Mouse (Mus musculus): ENCODE measurements around the gene Eif3k.

Gene Eif3k

DNA sequence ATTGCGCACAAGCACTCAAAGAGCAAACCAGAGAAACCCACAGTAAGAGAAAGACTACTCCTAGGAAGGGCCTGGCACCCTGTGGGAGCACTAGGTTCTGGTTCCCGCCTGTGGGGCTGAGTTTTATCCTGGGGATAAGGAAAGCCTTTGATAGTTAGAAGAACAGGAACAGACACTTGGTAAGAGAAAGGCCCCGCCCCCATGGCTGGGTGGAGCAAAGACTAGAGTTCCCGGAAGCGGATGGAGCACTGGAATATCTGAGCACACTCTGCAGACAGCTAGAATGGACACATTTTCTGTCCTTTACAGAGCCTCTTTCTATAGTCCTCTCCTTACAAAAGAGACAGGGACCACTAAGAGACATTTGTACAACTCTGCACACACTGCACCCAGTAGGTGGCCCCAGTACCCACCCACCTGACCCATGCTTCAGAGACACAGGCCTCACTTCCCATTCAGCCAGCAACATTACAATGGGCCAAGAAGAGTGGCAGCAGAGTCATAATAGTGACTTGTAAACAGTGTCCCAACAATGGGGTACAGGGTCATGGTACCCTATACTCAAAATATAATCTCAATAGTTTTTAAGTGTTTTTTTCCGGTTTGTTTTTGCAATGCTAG lies 49.1 kb downstream of the Eif3k start:
- DNase-seq = no peak

DNA sequence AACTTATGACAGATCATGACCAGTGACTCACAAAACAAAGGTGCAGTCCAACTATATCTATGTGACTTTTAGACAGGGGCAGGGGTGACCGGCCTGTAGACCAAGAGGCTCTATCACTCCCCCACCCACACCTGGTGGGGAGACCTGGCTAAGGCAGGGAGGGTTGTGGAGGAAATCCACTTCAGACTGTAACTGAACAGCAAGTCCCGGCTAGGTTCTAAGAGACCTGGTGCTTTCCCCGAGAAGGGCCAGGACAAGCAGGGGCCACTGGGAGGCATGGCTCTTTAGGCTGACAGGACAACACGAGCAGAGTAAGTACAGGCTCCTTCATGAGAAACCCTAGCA lies 50.0 kb downstream of the Eif3k start:
- DNase-seq = no peak

DNA sequence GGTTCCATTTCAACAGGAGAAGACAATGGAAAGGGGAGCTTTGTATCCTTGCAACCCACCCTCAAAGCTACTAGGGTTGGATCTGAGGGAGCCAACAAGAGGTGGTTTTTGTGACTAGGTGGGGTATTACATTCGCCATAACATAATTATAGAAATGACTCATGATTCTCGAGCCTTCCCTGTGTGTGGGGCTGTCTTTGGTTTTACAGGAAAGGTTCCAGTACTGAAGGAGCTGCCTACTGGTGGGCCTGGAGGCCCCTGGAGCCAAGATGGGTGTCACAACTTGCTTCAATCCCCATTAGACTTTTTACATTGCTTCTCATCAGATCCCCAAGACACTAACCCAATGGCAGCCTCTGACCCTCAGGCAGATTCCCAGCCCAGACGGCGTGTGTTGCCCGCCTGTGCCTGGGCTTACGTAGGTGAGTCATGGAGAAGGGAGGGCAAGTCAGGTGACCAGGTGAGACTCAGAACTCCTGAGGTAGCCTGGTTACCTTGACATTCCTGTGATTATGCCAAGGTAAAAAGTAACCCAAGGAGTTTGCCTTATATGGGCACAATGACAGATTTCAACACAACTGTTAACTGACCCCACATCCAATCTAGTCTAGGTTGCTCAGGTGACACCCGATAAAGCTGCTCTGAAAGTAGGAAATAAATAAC lies 50.5 kb downstream of the Eif3k start:
- DNase-seq = no peak

DNA sequence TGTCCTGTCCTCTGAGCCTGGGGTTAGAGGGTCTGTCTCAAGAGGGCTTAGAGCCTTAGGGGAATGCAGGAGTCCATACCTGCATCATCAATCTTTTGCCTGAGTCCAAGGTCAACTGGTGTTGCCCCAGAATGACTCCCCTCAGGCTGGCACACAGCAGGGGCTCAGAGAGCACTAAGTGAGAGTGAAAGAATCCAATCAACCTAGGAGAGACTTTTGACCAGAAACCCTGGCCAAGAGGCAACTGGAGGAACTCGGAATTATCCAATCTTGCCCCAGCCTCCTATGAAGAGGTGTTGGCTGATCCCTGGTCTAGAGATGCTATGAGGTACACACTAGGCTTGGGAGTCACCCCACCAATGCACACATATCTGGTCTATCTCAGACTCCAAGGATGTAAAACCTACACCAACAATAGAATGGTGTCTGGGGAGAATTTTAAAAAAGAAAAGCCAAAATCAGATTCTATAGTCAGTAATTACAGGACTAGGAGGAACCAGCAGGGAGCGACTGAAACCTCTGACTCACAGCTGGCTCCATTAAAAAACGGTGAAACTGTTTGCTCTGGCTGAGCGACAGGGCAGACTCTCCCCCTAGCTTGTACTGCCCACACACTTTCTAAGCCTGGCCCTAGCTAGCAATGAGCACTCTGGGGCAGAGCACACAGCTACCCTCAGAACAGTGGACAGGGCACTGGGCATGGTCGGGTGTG lies 51.2 kb downstream of the Eif3k start:
- no peak for DNase-seq

DNA sequence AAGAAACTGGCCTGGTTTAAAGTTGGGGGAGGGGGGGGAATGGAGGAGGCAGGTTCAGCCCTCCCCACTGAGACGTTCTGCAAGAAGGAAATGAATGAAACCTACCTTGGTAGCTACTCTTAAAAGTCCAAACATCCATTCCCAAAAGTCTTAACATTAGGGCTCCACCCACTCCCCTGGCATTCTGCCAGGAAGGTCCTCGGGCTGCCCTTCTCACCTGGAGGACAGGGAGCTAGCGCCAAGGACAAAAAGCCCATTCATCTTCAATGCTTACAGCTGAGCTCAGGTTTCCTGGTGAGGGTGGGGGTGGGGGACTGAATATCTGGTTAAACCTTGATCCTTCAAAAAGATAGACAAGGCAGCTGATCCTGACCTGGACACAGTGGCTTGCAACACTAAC lies 52.3 kb downstream of the Eif3k start:
- no peak for DNase-seq

DNA sequence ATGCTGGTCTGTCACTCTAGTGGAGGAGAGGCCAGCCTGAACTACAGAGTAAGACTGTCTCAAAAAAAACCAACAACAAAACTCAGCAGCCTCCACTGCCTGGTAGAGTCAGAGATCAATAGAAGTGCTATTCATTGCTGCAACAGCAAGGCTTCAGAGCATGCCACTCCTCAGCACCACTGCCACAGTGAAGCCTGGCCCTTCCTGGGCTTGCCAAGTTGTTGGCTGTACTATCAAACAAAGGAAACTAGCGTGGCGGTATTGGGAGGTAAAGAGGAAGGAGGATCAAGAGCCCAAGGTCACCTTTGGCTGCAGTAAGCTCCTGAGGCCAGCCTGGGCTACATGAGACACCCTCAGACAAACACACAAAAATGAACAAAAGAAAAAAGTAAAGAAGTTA lies 55.5 kb downstream of the Eif3k start:
- no peak for DNase-seq

DNA sequence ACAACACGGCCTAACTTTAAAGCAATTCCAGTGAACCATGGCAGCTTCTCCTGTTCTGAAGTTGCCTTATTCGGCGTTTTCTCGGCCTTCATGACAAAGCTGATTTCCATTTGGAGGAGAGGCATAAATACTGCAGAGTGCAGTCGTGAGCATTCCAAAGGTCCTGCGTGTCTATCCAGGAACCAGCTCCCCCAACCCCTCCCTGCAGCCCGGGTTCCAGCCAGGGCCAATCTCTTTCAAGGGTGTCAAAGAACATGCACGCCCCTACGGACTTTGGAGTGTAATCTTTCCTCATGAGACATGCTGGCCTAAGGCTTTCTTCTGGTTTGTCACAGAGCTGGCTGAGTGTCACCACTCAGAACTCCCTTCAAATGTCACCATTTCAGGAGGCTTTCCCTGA lies 56.3 kb downstream of the Eif3k start:
- no peak for DNase-seq

DNA sequence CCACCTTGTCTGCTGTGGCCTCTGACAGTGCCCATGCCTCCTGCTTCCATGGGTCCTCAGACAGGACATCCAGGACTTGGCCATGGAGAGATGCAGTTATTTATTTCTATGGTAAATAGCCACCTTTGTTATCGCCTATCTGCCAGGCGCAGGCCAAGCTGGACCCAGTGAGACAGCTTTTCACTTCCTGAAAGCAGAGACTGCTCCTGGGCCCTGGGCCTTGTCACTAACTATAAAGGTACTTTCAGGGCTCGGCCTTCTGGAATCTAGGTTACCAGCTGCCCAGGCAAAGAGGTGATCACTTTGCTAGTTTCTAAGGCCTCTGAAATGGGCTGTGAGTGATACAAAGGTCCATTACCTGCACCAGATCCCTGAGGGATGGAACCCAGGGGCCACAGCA lies 56.9 kb downstream of the Eif3k start:
- no peak for DNase-seq

DNA sequence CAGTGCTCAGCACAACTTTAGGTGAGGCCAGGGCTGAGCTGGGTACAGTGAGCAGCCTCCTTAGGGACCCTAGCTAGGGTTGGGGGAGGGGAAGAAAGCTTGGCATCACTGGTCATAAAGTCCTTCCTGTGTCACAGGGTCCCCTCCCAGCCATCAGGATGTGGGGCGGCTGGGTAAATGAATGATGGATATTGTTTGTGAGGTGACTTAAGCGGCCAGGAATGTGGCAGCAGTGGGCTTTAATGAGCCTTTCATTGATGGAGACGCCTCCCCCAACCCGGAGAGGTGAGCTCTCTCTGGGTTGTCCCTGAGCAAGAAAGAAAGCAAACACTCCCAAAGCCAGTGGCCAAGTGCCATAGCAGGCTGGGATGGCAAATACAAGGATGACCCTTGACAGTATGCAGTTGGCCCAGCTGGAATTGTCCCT lies 57.8 kb downstream of the Eif3k start:
- no peak for DNase-seq

DNA sequence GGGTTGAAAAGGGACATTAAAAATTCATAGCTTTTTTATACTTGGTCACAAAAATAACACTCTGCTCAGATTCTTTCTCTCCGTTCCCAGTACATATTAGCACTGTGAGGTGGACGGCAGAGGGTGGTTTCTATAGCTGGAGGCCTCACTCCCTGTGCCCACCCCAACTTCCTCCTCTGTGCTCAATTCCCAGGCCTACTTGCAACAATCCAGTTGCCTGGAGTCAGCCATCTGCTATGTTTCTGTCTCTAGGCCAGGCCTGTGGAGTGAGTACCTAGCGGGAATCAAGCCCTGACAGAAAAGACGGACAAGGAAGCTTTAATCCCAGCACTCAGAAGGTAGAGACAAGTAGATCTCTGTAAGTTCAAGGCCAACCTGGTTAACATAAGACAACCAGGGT lies 59.1 kb downstream of the Eif3k start:
- no peak for DNase-seq

DNA sequence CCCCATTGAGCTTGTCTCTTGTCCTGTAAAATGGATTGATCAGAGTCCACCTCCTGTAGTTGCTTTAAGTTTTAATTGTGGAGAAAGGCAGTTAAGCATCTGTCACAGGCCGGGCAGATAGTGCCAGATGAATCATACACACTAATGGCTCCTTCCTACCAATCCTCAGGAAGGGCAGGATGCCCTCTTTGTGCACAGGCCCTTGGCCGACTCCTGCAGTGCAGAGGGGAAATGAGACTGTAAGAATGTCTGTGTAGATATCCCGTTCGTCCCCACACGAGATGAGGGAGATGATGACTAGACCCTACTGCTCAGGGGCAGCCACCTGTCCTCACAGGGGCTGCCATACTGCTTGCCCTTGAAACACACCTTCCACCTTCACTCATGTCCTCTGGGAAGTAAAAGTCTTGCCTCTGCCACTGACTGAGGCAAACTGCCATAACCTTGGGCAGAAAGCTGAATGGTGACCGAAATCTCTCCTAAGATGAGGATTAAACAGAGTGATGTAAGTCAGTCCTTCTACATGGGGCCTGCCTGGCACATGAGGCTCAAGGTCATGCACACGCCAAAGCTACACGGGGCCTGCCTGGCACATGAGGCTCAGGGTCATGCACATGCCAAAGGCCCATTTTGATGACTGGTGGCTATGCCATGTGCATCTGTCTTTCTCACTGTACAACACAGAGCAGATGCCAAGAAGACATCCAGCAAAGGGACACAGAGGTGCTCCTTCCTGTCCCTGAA lies 59.8 kb downstream of the Eif3k start:
- no peak for DNase-seq

Measured in B cell, adult 2 months (primary cell).